Mouse (Mus musculus) olfactory bulb, adult 2 months (tissue): Measurements from ENCODE around the gene Cdyl.

Experiments
- CTCF ChIP-seq: fragments of 200-500 bp; IDR thresholded peaks from 2 replicates; pipeline ENCODE4 v1.5.1; 2012; ENCODE audit warnings: low read depth, mild to moderate bottlenecking, low read length, moderate library complexity; ENCODE audit not compliant: insufficient read depth
- POLR2A ChIP-seq: fragments of 200-500 bp; IDR thresholded peaks from 2 replicates; pipeline ENCODE4 v1.6.1; 2012; ENCODE audit warnings: mild to moderate bottlenecking, low read depth, low read length, moderate library complexity; ENCODE audit not compliant: insufficient read depth

DNA sequence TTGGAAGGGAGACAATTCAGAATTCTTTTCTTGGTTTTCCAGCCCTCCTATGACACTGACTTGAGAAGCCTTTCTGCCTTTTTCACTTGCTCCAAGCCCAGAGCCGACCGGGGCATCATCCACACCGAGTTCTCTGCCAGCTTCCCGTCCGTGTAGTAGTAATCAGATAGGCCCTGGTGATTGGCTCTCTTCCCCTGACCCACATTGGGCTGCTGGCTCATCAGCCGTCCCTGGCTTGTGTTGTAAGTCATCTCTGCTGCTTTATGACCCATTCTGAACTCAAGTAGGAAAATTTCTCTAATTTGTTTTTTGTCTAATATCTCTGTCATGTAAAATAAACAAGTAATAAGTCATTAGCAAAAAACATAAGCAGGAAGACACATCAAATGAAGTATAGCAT is 173.0 kb downstream of the Cdyl start:
- no peak for TF ChIP-seq CTCF
- TF ChIP-seq POLR2A = no peak
